Mouse (Mus musculus): ENCODE measurements around the gene Uox.

DNA sequence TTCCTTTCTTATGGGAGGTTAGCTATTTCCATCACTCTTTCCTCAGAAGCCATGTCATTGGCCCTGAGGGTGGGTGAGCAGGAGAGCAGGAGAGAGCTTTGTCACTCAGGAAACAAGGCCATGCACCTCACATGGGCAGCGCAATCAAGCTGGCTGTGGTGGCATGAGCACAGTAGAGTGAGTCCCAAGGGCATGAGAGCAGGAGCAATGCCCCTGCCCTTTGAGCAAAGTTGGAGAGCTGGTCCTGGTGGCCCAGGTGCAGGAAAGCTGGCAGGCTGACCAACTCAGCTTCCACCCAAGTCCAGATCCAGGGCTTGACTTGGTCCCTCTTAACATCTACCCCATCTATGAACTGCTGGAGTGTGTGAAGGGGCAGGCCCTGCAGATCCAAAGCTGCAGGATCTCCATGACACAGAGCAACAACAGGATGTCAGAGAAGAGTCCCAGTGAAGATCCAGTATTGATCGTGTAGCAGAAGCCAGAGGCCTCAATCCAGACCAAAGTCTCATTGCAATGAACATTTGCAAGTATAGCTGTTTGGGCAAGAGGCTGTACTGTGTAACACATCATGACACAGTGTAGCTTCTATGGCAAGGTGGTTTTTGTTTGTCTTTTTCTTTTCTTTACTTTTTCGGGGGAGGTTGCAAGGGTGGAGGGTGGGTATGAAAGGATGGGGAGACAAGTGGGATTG lies 10.0 kb downstream of the Uox start:
- TF ChIP-seq CTCF (IDR thresholded peaks at IDR 0.05; ENCODE audit: borderline replicate concordance, insufficient read depth, low read depth, low read length): no peak
- no peak for TF ChIP-seq POLR2A (IDR thresholded peaks at IDR 0.05; ENCODE audit: borderline replicate concordance, insufficient read depth, low read length)
